Mouse (Mus musculus): Measurements from ENCODE around the gene Pdlim7.

GRCm38 (mm10) chr13:55555921-55556320 lies 42.4 kb upstream of the Pdlim7 start:
- TF ChIP-seq CTCF (IDR thresholded peaks at IDR 0.05; ENCODE audit: control insufficient read depth, insufficient read depth, low read length) (no peak), POLR2A (IDR thresholded peaks at IDR 0.05; ENCODE audit: borderline replicate concordance, control insufficient read depth, low read depth, low read length) (no peak)

Data from bone marrow, adult 2 months (tissue).